Mouse (Mus musculus) right cerebral cortex, postnatal 14 days (tissue): Measurements from ENCODE around the gene Vwa7.

ENCODE experiments used
- DNase-seq: peaks from one replicate; pipeline ENCODE4 v3.0.0; 2022

Gene Vwa7

DNA sequence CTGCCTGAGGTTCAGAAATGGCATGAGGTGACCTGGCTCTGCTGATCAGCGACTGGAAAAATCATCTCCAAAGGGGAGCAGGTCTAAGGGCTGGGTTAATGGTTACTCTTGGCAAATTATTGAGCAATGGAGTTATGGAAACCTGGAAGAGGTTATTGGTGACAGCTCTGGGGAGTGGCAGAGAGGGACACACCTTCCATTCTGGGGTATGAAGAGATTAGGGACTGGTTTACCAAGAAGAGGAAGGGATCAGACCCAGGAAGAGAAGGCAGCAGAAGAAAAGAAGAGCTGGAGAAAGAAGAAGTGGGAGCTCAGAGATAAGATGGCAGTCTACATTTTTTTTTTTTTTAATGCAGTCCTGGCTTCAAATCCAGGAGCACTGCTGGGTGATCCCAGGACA lies 31.3 kb downstream of the Vwa7 start:
- DNase-seq, result no peak

DNA sequence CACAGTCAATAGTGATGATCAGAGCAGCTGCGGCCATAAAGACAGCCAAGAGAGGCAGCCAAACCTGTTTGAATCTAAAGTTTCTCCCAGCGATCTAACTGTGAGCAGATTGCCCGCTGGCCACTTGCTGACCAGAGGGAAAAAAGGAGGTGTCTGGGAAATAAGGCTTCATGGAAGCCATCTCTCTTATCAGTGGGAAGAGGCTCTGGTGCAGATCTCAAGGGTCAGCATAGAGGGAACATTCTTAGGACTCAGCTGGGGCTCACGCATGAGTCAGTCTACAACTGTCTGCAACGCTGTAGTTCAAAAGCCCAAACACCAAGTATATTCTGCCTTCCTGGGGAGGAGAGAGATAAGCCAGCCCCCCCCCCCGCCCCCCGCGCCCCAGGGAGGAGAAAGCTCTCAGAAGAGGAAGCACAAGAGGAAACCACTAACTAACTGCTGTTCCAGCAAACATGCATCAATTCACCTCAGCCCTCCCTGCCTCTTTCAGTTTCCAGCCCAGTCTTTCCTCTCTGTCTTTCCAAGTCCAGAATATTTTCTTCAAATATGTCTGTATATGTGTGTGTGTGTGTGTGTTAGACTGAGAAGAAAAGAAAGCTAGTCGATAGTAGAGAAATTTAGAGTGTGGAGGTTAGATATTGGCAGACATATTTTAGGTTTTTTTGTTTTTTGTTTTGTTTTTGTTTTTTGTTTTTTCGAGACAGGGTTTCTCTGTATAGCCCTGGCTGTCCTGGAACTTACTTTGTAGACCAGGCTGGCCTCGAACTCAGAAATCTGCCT lies 32.0 kb downstream of the Vwa7 start:
- DNase-seq, result no peak

- no peak for DNase-seq
Observed at GRCm38 (mm10) chr17:35048932-35049440, 32.6 kb downstream of the Vwa7 start.

- no peak for DNase-seq
Observed at GRCm38 (mm10) chr17:35049561-35050016, 33.2 kb downstream of the Vwa7 start, which contains the start of gene Clic1. TSS of gene Clic1 (plus strand) at chr17:35049966.

- peak; percentile 47 for DNase-seq
Observed at GRCm38 (mm10) chr17:35050126-35050750, 33.9 kb downstream of the Vwa7 start.

DNA sequence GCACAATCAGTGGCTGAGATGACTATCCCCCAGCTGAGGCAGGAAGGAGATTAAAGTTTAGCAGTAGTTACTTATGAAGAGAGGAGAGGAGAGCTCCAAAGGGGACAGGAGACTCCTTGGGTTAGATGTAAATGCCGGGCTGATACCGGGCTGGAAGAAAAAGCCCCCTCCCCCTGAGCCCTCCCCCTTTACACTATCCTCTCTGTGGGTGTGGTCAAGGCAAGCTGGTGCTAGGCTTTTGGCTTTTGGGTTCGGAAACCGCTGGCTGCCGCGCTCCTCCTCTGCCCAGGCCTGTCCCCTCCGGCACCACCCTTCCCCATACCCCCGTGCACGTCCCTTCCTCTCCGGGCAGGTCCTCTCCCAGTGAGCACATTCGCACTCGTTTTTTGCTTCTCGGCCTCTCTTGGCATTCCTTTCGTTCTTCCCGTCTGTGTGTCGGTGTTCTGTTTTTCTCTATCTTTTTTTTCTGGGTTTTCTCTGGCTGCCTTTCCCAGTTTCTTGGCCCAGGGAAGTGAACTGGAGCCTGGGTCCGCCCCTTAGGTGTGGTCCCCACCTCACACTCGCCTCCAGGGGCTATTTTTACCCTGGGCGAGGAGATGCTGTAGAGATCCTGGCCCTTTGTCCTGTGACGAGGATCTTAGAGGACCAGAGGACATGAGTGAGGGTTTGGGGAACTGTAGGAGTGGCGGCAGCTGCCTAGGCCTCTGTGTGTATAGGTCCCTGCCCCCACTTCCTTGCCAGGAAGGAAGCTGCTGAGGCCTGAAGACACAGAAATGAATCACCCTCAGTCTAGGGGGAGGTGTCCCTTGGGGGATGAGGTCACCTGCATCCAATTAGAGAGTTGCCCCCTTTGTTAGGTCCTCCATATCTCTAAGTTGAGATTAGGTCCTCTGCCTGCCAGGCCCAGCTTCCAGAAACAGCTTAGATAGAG lies 35.0 kb downstream of the Vwa7 start:
- no peak for DNase-seq

- no peak for DNase-seq
Observed at GRCm38 (mm10) chr17:35052271-35052798, 36.0 kb downstream of the Vwa7 start.

GRCm38 (mm10) chr17:35055691-35056495 lies 39.5 kb downstream of the Vwa7 start:
- DNase-seq, result no peak

GRCm38 (mm10) chr17:35057090-35057489 lies 40.7 kb downstream of the Vwa7 start:
- no peak for DNase-seq

- no peak for DNase-seq
Observed at GRCm38 (mm10) chr17:35058316-35058715, 41.9 kb downstream of the Vwa7 start.

DNA sequence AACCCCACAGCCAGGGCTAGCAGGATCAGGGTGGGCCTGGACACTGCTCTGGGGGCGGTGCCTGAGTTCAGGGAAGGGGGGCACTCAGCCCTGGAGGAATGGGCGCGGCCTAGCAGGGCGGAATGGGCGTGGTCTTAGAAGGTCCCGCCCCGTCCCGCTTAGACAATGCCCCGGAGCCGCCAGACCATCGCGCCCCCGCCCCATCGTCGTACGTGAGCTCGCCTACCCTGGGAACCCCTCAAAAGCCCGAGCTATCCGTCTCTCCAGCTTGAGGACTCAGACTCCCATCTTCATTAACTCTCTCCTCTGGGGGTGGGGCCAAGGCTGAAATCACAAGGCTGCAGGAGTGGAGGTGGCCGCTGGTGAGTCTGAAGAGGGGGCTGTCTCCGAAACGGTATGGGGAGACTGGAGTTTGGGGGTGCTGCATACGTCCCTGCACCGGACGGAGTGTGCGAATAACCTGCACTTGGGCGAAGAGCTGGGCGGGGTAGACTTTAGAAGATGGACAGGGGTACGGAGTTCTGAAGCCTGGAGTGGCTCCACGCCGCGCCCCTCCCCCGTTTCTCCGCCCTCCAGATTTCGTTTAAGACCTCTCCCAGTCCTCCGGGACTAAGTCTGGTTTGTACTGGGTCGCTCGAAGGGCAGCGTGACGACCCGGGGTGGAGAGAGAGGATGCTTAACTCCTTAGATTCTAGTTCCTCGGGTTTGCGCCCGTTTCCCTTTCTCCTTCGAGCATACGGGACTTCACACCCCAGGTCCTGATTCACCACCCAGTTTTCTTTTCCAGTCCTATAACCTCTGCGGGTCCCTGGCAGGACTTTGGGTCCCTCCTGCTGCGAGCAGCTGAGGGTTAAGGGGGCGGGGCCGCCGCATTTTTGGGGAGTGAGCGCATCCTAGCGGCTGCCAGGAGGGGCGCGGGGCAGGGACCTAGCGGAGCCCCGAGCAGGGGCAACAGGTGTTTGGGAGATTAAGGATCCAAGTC lies 42.8 kb downstream of the Vwa7 start, which contains the start of gene Ddah2:
TSS of gene Ddah2 (plus strand) at position 125 of the 982 bp plus-strand sequence.
- peak; percentile 80 for DNase-seq

DNA sequence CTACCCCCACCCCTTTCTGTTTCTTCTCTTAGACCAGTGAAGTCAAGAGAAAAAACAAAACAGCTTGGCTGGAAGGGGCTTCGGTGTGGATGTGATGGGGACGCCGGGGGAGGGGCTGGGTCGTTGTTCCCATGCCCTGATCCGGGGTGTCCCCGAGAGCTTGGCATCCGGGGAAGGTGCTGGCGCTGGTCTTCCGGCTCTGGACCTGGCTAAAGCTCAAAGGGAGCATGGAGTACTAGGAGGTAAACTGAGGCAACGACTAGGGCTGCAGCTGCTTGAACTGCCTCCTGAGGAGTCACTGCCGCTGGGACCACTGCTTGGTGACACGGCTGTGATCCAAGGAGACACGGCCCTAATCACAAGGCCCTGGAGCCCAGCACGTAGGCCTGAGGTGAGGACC lies 43.7 kb downstream of the Vwa7 start:
- no peak for DNase-seq

GRCm38 (mm10) chr17:35060737-35061297 lies 44.4 kb downstream of the Vwa7 start:
- DNase-seq, result no peak

- DNase-seq, result no peak
Observed at GRCm38 (mm10) chr17:35061299-35061698, 44.9 kb downstream of the Vwa7 start.

DNA sequence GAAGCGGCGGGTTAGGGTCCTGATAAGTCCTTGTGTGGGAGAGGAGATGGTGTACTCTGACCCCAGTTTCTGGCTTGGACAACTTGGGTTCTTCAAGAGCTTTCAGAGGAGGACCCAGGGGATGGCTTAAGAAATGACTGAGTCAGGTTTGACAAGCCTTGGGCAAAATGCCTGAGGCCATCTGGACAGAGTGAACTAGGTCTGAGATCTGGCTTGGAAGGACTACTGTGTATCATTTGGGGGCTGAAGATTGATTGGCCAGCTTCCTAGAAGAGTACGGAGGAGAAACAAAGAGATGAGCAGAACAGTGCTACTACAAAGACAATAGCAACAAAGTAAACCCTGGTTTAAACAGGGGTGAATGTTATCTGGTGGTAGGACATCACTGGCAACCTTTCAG lies 47.1 kb downstream of the Vwa7 start:
- DNase-seq, result no peak

- DNase-seq, result no peak
Observed at GRCm38 (mm10) chr17:35064378-35064877, 48.0 kb downstream of the Vwa7 start.

- DNase-seq, result no peak
Observed at GRCm38 (mm10) chr17:35064951-35065947, 48.9 kb downstream of the Vwa7 start, which contains the start of gene Ly6g6c. TSS of gene Ly6g6c (plus strand) at chr17:35065388.

- no peak for DNase-seq
Observed at GRCm38 (mm10) chr17:35066084-35066483, 49.7 kb downstream of the Vwa7 start, which contains the start of gene Mpig6b. TSS of gene Mpig6b (minus strand) at chr17:35066184.
